Mouse (Mus musculus): ENCODE measurements around the gene Dcaf7. TPM values are rescaled to one million over a fixed set of nuclear protein-coding genes. Genes with fewer than 3 reads are reported as not detected.

The Dcaf7 gene
- polyA plus RNA-seq, 1 experiment from 2014 or later = 93.4 TPM

- H3K9me3 ChIP-seq = no peaks in the 10 kb centered on the region
- no peak for ATAC-seq (ENCODE audit: insufficient number of reproducible peaks, insufficient read depth, low FRiP score, low TSS enrichment)
- H3K9ac ChIP-seq = no peak overlapping the region
- no peak overlapping the region for H3K4me2 ChIP-seq (replicated peaks)
- no peak overlapping the region for H3K27ac ChIP-seq
- peaks cover 31% of the 10 kb centered on the region for H3K36me3 ChIP-seq
- H3K4me3 ChIP-seq = no peak overlapping the region
- 89% methylated on average over 1 of the region's 1 CpGs for WGBS
- no peaks in the 10 kb centered on the region for H3K4me1 ChIP-seq
- no peaks in the 10 kb centered on the region for H3K27me3 ChIP-seq
Measured at GRCm38 (mm10) chr11:106045256-106045655, 8.6 kb downstream of the Dcaf7 start.

- no peak overlapping the region for H3K4me2 ChIP-seq (replicated peaks)
- no peak overlapping the region for H3K27ac ChIP-seq
- H3K36me3 ChIP-seq = peaks cover 33% of the 10 kb centered on the region
- no peaks in the 10 kb centered on the region for H3K9me3 ChIP-seq
- no peaks in the 10 kb centered on the region for H3K27me3 ChIP-seq
- no peaks in the 10 kb centered on the region for H3K4me1 ChIP-seq
- no peak overlapping the region for H3K9ac ChIP-seq
- 97% methylated on average over 3 of the region's 3 CpGs for WGBS
- H3K4me3 ChIP-seq = no peak overlapping the region
- no peak for ATAC-seq (ENCODE audit: insufficient number of reproducible peaks, insufficient read depth, low FRiP score, low TSS enrichment)
Measured at GRCm38 (mm10) chr11:106045780-106046179, 9.1 kb downstream of the Dcaf7 start.

DNA sequence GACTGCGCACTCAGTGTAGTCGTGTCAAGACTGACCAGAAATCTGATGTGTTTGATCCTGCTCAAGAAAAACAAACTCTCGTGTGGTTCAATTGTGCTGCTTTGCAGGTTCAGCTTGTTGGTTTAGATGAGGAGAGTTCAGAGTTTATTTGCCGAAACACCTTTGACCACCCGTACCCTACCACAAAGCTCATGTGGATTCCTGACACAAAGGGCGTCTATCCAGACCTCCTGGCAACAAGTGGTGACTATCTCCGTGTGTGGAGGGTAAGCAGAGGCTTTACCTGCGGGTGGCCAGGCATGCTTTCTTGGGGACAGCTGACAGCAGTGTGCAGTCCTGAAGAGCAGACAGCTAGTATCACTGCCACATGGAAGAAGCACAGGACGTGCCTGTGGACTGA lies 9.9 kb downstream of the Dcaf7 start:
- no peaks in the 10 kb centered on the region for H3K27me3 ChIP-seq
- H3K4me2 ChIP-seq (replicated peaks) = no peak overlapping the region
- no peaks in the 10 kb centered on the region for H3K9me3 ChIP-seq
- WGBS = 84% methylated on average over 9 of the region's 9 CpGs
- peaks cover 41% of the 10 kb centered on the region for H3K36me3 ChIP-seq
- H3K9ac ChIP-seq = no peak overlapping the region
- H3K27ac ChIP-seq = no peak overlapping the region
- H3K4me3 ChIP-seq = no peak overlapping the region
- H3K4me1 ChIP-seq = no peaks in the 10 kb centered on the region
- no peak for ATAC-seq (ENCODE audit: insufficient number of reproducible peaks, insufficient read depth, low FRiP score, low TSS enrichment)

- no peak overlapping the region for H3K4me3 ChIP-seq
- 97% methylated on average over 2 of the region's 2 CpGs for WGBS
- no peaks in the 10 kb centered on the region for H3K27me3 ChIP-seq
- no peaks in the 10 kb centered on the region for H3K4me1 ChIP-seq
- no peaks in the 10 kb centered on the region for H3K9me3 ChIP-seq
- H3K36me3 ChIP-seq = peaks cover 89% of the 10 kb centered on the region
- no peak overlapping the region for H3K4me2 ChIP-seq (replicated peaks)
- no peak for ATAC-seq (ENCODE audit: insufficient number of reproducible peaks, insufficient read depth, low FRiP score, low TSS enrichment)
- no peak overlapping the region for H3K27ac ChIP-seq
- H3K9ac ChIP-seq = no peak overlapping the region
Measured at GRCm38 (mm10) chr11:106053921-106054320, 17.2 kb downstream of the Dcaf7 start.

DNA sequence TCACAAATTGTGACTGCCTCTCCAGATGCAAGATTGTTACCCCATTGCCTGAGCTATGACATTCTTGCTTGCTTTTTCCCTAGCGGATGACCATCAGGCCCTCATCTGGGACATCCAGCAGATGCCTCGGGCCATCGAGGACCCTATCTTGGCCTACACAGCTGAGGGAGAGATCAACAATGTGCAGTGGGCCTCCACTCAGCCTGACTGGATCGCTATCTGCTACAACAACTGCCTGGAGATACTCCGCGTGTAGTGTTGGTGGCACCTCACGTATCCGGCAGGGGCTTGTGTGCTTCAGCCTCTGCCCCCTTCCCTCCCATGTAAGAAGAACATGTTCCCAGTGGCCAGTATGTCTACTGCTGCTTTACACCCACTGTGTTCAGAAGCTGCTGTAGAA lies 17.9 kb downstream of the Dcaf7 start:
- Histone ChIP-seq H3K27me3 (no peaks in the 10 kb centered on the region), H3K9ac (no peak overlapping the region), H3K4me1 (no peaks in the 10 kb centered on the region), H3K4me2 (replicated peaks) (no peak overlapping the region), H3K27ac (no peak overlapping the region), H3K9me3 (no peaks in the 10 kb centered on the region), H3K36me3 (peaks cover 89% of the 10 kb centered on the region), H3K4me3 (no peak overlapping the region)
- WGBS = 96% methylated on average over 8 of the region's 8 CpGs
- no peak for ATAC-seq (ENCODE audit: insufficient number of reproducible peaks, insufficient read depth, low FRiP score, low TSS enrichment)

GRCm38 (mm10) chr11:106055341-106055740 lies 18.7 kb downstream of the Dcaf7 start:
- no peak overlapping the region for H3K4me3 ChIP-seq
- WGBS = 90% methylated on average over 6 of the region's 6 CpGs
- no peak for ATAC-seq (ENCODE audit: insufficient number of reproducible peaks, insufficient read depth, low FRiP score, low TSS enrichment)
- no peaks in the 10 kb centered on the region for H3K4me1 ChIP-seq
- H3K4me2 ChIP-seq (replicated peaks) = no peak overlapping the region
- no peak overlapping the region for H3K27ac ChIP-seq
- no peaks in the 10 kb centered on the region for H3K9me3 ChIP-seq
- peaks cover 87% of the 10 kb centered on the region for H3K36me3 ChIP-seq
- H3K27me3 ChIP-seq = no peaks in the 10 kb centered on the region
- H3K9ac ChIP-seq = no peak overlapping the region

- no peak overlapping the region for H3K9ac ChIP-seq
- WGBS = 88% methylated on average over 8 of the region's 8 CpGs
- H3K4me3 ChIP-seq = no peak overlapping the region
- peaks cover 74% of the 10 kb centered on the region for H3K36me3 ChIP-seq
- no peak overlapping the region for H3K4me2 ChIP-seq (replicated peaks)
- no peaks in the 10 kb centered on the region for H3K27me3 ChIP-seq
- ATAC-seq (ENCODE audit: insufficient number of reproducible peaks, insufficient read depth, low FRiP score, low TSS enrichment) = no peak
- no peaks in the 10 kb centered on the region for H3K4me1 ChIP-seq
- H3K27ac ChIP-seq = no peak overlapping the region
- H3K9me3 ChIP-seq = no peaks in the 10 kb centered on the region
Measured at GRCm38 (mm10) chr11:106056819-106057491, 20.3 kb downstream of the Dcaf7 start.

- WGBS = 78% methylated on average over 8 of the region's 8 CpGs
- no peaks in the 10 kb centered on the region for H3K27me3 ChIP-seq
- H3K36me3 ChIP-seq = peaks cover 65% of the 10 kb centered on the region
- no peak overlapping the region for H3K4me3 ChIP-seq
- H3K4me2 ChIP-seq (replicated peaks) = no peak overlapping the region
- no peaks in the 10 kb centered on the region for H3K9me3 ChIP-seq
- H3K4me1 ChIP-seq = no peaks in the 10 kb centered on the region
- H3K9ac ChIP-seq = no peak overlapping the region
- no peak for ATAC-seq (ENCODE audit: insufficient number of reproducible peaks, insufficient read depth, low FRiP score, low TSS enrichment)
- no peak overlapping the region for H3K27ac ChIP-seq
Measured at GRCm38 (mm10) chr11:106058020-106058419, 21.3 kb downstream of the Dcaf7 start.

DNA sequence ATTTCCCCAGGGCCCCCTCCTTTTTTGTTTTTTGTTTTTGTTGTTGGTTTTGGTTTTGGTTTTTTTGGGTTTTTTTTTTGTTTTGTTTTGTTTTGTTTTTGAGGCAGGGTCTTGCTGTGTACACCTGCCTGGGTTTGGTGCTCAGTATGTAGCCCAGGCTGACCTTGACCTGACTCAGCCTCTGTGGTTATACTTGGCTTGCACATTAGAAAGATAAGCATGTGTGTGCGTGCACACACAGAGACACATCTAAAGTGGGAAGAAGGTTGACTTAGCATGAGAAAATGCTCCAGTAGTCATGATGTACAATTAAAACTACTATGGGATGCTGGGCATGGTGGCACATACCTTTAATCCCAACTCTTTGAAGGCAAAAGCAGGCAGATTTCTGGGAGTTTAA lies 23.9 kb downstream of the Dcaf7 start:
- WGBS = 94% methylated on average over 1 of the region's 1 CpGs
- Histone ChIP-seq H3K27ac (no peak overlapping the region), H3K4me3 (no peak overlapping the region), H3K36me3 (peaks cover 41% of the 10 kb centered on the region), H3K4me2 (replicated peaks) (no peak overlapping the region), H3K9ac (no peak overlapping the region), H3K4me1 (no peaks in the 10 kb centered on the region), H3K9me3 (no peaks in the 10 kb centered on the region), H3K27me3 (no peaks in the 10 kb centered on the region)
- ATAC-seq (ENCODE audit: insufficient number of reproducible peaks, insufficient read depth, low FRiP score, low TSS enrichment) = no peak

- Histone ChIP-seq H3K27ac (no peak overlapping the region), H3K4me2 (replicated peaks) (no peak overlapping the region), H3K4me1 (no peaks in the 10 kb centered on the region), H3K27me3 (no peaks in the 10 kb centered on the region), H3K36me3 (peaks cover 33% of the 10 kb centered on the region), H3K4me3 (no peak overlapping the region), H3K9ac (no peak overlapping the region), H3K9me3 (no peaks in the 10 kb centered on the region)
- WGBS = 69% methylated on average over 1 of the region's 1 CpGs
- no peak for ATAC-seq (ENCODE audit: insufficient number of reproducible peaks, insufficient read depth, low FRiP score, low TSS enrichment)
Measured at GRCm38 (mm10) chr11:106061311-106061710, 24.6 kb downstream of the Dcaf7 start.

- no peak overlapping the region for H3K4me2 ChIP-seq (replicated peaks)
- no peak overlapping the region for H3K9ac ChIP-seq
- H3K4me3 ChIP-seq = no peak overlapping the region
- H3K9me3 ChIP-seq = no peaks in the 10 kb centered on the region
- peaks cover 9% of the 10 kb centered on the region for H3K36me3 ChIP-seq
- ATAC-seq (ENCODE audit: insufficient number of reproducible peaks, insufficient read depth, low FRiP score, low TSS enrichment) = no peak
- no peak overlapping the region for H3K27ac ChIP-seq
- no peaks in the 10 kb centered on the region for H3K27me3 ChIP-seq
- peaks cover 5% of the 10 kb centered on the region; the same call in 1 of the 2 replicates for H3K4me1 ChIP-seq
- 80% methylated on average over 5 of the region's 5 CpGs for WGBS
Measured at GRCm38 (mm10) chr11:106063756-106064155, 27.1 kb downstream of the Dcaf7 start.

DNA sequence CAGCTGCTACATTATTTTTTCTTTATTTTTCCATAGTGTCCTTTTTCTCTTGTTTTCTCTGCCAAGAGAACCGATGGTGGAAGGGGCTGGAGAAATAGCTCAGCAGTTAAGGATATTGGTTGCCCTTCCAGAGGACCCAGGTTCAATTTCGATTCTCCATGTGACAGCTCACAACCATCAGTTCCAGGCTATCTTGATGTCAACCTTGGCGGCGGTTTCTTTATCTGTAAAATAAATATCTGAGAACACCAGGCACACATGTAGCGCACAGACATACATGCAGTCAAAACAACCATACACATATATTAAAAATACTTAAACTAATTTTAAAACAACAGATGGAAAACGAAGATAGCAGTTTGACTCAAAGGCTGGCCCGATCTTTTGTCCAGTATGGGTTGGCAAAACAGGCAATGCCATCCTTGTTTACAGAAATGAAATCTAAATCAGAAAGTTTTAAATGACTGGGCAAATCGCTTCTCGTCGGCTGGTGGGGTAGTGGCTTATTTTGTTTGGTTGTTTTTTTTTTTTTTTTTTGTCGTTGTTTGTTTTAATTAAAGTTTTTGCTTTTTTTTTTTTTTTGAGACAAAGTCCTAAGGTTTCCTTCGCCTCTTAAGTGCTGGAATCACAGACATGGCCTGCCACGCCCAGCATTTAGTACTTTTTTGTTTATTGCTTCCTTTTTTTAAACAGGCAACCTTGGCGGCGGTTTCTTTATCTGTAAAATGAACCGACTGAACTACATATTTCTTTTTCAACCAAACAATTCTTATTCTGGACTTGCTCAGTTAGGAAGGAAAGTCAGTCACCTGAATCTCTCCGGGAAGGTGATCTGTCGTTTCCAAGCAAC lies 28.6 kb downstream of the Dcaf7 start:
- Histone ChIP-seq H3K4me1 (peaks cover 5% of the 10 kb centered on the region; the same call in 1 of the 2 replicates), H3K27ac (peak overlapping the region; percentile 86; the same call in 1 of the 2 replicates), H3K36me3 (0 out of 2 replicates have a peak, but pooled peaks cover 3% of the 10 kb centered on the region), H3K4me2 (replicated peaks) (peak overlapping the region; percentile 82), H3K4me3 (peak overlapping the region; percentile 92), H3K27me3 (no peaks in the 10 kb centered on the region), H3K9ac (peak overlapping the region; percentile 90; the same call in 1 of the 2 replicates), H3K9me3 (no peaks in the 10 kb centered on the region)
- WGBS = 42% methylated on average over 18 of the region's 18 CpGs
- no peak for ATAC-seq (ENCODE audit: insufficient number of reproducible peaks, insufficient read depth, low FRiP score, low TSS enrichment)

Measured in embryonic facial prominence, embryonic 12.5 days (tissue).